Mouse (Mus musculus) urinary bladder, postnatal 36 days (tissue): Measurements from ENCODE around the gene Socs4.
"Not testable (repeated sequence)": the region's sequence is repeated elsewhere in the genome, so short reads cannot be mapped to it uniquely, and the experiment has no call there.

Experiments used
- DNase-seq, 2 experiments: peaks; one replicate each; pipeline ENCODE4 v3.0.0; 2022; ENCODE audit warnings: low spot score in 2 of 2, mixed read lengths in 1 of 2

Socs4 gene

GRCm38 (mm10) chr14:47286215-47286614, 9.5 kb downstream of the Socs4 start:
- no peak for DNase-seq

GRCm38 (mm10) chr14:47287021-47287420, 10.3 kb downstream of the Socs4 start:
- DNase-seq = no peak

GRCm38 (mm10) chr14:47291772-47292171, 15.0 kb downstream of the Socs4 start:
- no peak for DNase-seq

GRCm38 (mm10) chr14:47294136-47294535, 17.4 kb downstream of the Socs4 start:
- no peak for DNase-seq

GRCm38 (mm10) chr14:47296232-47296631, 19.5 kb downstream of the Socs4 start:
- no peak for DNase-seq

- peak; percentile 88 to 91 for DNase-seq
Observed at GRCm38 (mm10) chr14:47297785-47298407, 21.2 kb downstream of the Socs4 start, which contains the start of gene Mapk1ip1l. Gene Mapk1ip1l (plus strand): TSS chr14:47298266.

DNA sequence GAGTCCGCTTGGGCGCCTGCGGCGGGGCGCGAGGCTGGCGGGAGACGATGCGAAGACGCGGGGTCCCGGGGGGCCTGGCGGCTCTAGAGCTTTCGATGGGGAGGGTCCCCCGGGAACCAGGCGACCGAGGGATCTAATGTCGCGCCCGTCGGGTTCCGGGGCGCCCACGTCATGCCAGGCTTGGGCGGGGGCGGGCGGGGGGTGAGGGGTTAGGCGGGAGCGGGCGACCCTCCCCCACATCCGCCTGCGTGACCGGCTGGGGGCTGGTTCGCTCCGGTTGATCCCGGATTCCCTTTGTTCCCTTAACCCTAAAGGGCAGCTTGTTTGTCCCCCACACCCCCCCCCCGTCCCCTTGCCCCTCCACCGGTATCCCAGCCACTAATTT, 21.7 kb downstream of the Socs4 start:
- DNase-seq = no peak

DNA sequence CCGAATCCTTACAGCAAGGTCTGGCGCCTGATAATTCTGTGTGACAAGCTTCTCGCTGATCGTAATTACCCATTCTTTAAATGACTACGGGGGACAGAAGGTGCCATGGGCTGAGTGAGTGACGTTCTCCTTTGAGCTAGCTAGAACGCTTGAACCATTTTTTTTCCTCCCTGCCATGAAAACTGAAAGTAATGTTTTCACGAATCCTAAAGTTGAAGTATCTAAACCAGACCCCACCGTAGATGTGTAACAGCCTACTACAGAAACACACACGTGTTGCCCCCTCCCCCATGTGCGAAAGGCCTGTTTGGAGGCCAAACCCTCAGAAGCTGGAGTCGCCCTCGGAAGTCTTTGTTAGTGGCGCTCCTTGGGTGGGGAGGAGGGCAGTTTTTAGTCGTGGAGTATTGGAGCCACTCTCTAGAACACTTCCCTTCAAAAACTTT, 22.1 kb downstream of the Socs4 start:
- no peak for DNase-seq

DNA sequence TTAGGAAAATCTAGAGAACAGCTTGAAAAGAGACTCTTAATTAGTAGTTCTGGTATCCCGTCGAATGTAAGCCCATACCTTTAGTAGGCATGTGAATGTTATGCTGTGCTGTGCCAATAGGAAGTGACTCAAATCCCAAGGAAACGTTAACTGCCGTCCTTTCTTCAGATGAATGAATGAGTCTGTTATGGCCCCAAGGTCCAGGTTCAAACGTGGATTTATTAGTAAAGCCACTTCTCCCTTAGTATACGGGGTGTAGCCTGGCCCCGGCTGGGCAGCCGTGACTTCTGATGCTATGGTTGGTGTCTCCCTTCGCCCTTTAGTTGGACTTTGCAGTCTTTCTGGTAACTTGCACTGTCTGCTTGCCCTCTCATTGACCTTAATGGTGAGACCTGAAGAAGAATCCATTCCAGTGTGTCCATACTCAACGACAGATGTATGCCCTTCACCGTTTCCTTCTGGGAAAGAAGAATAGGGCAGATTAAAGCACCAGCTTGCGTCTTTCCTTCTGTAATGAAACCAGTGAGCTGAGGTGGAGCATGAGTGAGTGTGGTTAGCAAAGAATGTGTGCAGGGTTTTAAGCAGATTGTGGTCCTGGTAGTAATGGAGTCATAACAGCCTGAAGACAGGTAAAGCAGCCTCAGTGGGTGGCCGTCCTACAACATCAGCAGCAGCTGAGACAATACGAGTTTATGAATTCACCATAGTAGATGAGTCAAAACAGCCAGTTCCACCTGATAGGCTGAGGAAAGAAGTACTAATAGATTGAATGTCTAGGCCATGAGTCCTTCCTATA, 26.4 kb downstream of the Socs4 start:
- no peak for DNase-seq

DNA sequence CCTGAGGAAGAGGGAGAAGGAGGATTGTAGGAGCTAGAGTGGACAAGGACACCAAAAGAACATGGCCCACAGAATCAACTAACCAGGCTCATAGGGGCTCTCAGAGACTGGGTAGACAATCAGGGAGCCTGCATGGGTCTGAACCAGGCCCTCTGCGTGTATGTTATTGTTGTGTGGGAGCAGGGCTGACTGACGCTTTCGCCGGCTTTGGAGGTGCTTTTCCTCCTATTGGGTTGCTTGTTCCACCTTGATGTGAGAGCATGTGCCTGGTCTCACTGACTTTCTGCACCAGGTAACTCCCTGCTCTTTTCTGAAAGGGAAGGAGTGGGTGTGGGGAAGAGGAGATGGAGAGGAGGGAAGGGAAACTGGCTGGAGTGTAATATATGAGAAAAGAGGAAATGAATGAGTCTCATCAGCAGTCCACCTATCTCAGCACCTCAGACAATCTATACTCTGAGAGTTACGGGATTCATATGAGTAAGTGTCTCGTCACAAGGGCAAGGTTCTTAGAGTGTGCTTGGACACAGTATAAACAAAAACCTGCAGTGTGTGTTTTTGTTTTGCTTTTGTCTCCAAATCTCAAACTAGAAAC, 28.2 kb downstream of the Socs4 start:
- no peak for DNase-seq

DNA sequence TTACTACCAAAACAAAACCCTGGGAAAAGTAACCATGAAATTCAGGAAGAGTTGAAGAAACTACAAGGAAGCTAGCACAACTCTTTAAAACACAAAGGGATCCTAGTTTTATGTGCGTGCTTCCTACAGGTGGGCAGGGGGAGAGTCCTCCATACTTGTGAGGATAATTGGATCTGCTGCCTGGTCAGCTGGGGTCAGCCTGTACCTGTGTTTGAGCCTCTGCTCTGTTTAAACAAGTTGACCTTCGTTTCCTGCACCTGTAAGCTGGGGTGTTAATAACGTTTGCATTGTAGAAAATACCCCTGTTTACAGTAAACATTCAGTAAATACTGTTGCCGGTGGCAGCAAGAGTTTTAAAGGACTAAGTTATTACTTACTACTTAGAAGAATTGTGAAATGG, 29.2 kb downstream of the Socs4 start:
- no peak for DNase-seq

DNA sequence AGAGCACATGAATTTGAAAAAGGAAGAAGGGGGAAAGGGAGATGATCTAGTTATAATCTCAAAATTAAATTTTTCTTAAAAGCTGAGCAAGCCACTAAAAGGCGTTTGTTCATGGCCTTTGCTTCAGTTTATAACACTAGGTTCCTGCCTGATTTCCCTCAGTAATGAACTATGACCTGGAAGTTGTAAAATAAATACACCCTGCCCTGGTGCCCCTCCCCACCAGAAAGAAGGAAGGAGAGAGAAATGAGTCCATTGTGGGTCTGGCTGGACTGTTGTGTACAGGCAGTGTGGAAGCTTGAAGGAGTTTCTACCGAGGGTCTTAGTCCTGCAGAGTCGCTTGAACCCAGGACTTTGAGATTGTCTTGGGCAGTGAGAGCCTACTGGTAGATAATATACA, 30.9 kb downstream of the Socs4 start:
- DNase-seq = no peak

- DNase-seq = no peak
Observed at GRCm38 (mm10) chr14:47309061-47309460, 32.3 kb downstream of the Socs4 start.

DNA sequence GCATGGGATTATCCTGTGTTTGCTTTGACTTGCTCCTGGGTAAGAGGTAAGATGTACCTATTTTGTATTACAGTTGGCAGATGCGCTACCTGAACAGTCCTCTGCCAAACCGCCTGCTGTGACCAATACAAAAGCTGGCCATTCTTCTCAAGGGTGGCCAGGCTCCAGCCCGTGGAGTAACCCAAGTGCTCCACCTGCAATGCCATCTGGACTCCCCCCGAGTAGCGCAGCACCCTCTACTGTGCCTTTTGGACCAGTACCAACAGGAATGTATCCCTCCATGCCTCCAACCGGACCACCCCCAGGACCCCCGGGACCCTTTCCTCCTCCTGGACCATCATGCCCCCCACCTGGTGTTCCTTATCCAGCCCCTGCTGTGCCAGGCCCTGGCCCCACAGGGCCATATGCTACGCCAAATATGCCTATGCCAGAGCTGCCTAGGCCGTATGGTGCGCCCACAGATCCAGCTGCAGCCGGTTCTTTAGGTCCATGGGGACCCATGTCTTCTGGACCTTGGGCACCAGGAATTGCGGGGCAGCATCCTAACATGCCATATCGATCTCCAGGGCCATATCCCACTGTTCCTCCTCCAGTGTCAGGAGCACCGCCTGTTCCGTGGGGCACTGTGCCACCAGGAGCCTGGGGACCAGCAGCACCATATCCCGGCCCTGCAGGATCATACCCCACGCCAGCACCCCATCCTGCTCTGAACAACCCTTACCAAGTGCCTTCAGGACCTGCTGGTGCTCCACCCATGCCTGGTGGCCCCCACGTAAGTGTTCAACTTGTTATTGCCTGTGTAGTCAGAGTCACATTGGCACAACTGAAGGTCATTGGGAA, 33.8 kb downstream of the Socs4 start:
- DNase-seq = no peak

- DNase-seq = no peak
Observed at GRCm38 (mm10) chr14:47319362-47319761, 42.6 kb downstream of the Socs4 start.

GRCm38 (mm10) chr14:47321581-47321980, 44.9 kb downstream of the Socs4 start:
- not testable (repeated sequence) for DNase-seq

- no peak for DNase-seq
Observed at GRCm38 (mm10) chr14:47325965-47326761, 49.4 kb downstream of the Socs4 start.

DNA sequence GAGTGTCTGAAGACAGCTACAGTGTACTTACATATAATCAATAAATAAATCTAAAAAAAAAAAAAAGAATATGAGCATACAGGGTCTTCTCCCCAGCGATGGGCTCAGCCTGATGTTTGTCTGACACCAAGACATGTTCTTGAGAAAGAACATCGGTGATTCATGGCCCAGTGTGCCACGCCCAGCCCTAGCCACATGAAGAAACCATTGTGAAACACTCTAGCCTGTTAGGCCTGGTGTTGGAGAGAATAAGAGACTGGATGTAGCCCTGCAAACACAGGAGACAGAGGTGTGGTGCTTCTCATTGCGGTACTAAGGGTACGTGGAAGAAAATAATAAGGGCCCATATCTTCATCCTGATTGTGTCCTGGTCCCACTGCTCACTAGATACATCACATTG, 50.6 kb downstream of the Socs4 start:
- peak in 1 of 2 experiments; percentile 38 for DNase-seq

DNA sequence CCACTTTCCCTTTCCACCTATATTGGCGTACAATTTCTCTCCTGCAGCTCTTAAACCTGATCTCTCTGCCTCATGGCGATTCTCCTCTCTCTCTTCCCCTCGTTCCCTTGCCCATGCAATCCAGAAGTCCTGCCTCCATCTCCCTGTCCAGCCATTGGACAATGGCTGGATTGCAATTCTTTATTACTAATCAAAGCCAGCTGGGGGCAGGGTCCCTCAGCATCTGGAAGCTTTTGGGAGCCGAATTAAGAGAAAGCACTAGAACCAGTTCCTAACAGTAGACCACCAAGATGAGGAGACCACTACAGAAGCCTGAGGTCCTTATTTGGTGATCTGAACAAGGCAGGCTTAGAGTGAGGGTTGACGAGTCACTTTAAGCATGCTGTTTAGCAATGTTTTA, 55.2 kb downstream of the Socs4 start:
- no peak for DNase-seq

DNA sequence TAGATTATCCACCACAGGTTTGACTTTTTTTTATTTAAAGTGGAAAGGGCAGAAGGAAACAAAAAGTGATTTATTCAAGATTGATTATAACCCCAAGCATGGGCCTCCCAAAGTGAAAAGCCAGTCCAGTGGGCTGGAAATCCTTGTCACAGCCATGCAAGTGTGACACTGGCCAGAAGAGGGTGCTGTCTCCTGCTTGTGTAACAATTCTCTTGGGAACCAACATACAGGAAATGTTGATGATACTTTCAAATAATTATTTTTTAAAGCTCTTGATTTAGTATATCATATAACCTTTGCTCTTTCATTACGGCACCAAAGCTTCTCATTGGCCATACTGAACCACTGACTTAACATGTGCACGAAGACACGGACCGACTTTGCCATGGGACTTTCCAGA, 58.1 kb downstream of the Socs4 start:
- DNase-seq = peak; percentile 72 to 73

GRCm38 (mm10) chr14:47335300-47335699, 58.6 kb downstream of the Socs4 start:
- DNase-seq = no peak
